Mouse (Mus musculus): Measurements from ENCODE around the gene Rab31. TPM values are rescaled to one million over a fixed set of nuclear protein-coding genes. Genes with fewer than 3 reads are reported as not detected.

The Rab31 gene
- polyA plus RNA-seq, 1 experiment = 6.5 TPM

DNA sequence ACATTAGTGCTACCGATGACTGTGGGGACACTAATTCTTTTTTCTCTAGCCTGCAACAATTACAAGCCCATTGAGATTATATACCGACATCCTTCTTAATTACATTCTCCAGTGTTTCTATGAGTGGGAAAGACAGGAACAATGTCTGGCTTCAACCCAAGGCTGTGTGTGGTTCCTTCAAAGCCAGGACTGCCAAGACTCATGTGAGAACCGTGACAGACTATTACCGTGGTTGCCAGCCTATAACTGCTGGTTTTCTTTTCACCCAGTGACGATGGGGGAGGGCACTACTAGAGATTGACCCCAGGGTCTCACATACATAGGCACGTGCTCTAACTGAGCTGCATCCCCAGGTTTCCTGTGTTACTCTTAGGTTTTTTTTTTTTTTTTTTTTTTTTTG, 15.4 kb downstream of the Rab31 start:
- Histone ChIP-seq H3K27ac (ENCODE audit: control insufficient read depth, insufficient read depth, low read length) (no peak overlapping the region), H3K36me3 (ENCODE audit: control insufficient read depth, insufficient read depth, low read length) (no peaks in the 10 kb centered on the region)
- TF ChIP-seq CTCF (IDR thresholded peaks at IDR 0.05; ENCODE audit: borderline replicate concordance, control insufficient read depth, extremely low read depth, insufficient read depth, low read length, poor library complexity) (no peak), POLR2A (IDR thresholded peaks at IDR 0.05; ENCODE audit: control insufficient read depth, extremely low read depth, insufficient read depth, low read length, poor library complexity) (no peak)

DNA sequence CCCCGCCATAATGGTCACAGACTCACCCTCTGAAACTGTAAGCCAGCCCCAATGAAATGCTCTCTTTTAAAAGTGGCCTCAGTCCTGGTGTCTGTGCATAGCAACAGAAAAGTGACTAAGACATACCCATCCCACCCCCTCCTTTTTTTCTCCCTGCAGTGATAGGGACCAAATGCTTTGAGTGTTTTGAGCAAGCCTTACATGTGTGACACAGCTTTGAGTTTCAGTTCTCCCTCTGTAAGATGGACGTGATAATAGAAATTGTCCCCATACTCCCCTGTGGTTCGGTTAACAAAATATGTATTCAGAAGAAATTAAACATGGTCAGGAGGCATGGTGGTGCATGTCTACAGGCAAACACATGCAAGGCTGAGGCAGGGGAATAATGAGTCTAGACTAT, 16.7 kb downstream of the Rab31 start:
- no peak overlapping the region for H3K27ac ChIP-seq (ENCODE audit: control insufficient read depth, insufficient read depth, low read length)
- H3K4me1 ChIP-seq (replicated peaks; ENCODE audit: control insufficient read depth, insufficient read depth, low read length) = no peaks in the 10 kb centered on the region
- DNase-seq = no peak
- 95% methylated on average over 3 of the region's 3 CpGs for WGBS
- H3K27me3 ChIP-seq (ENCODE audit: control insufficient read depth, insufficient read depth, low read length) = no peaks in the 10 kb centered on the region
- H3K36me3 ChIP-seq (ENCODE audit: control insufficient read depth, insufficient read depth, low read length) = no peaks in the 10 kb centered on the region
- H3K4me3 ChIP-seq (ENCODE audit: control insufficient read depth, insufficient read depth, low read length) = no peak overlapping the region
- TF ChIP-seq CTCF (IDR thresholded peaks at IDR 0.05; ENCODE audit: borderline replicate concordance, control insufficient read depth, extremely low read depth, insufficient read depth, low read length, poor library complexity) = no peak
- TF ChIP-seq POLR2A (IDR thresholded peaks at IDR 0.05; ENCODE audit: control insufficient read depth, extremely low read depth, insufficient read depth, low read length, poor library complexity) = no peak

More for the DNA sequence above, 15.4 kb downstream of the Rab31 start:
- no peaks in the 10 kb centered on the region for H3K4me1 ChIP-seq (replicated peaks; ENCODE audit: control insufficient read depth, insufficient read depth, low read length)
- no peaks in the 10 kb centered on the region for H3K27me3 ChIP-seq (ENCODE audit: control insufficient read depth, insufficient read depth, low read length)
- no peak for DNase-seq
- H3K4me3 ChIP-seq (ENCODE audit: control insufficient read depth, insufficient read depth, low read length) = no peak overlapping the region
- 93% methylated on average over 6 of the region's 6 CpGs for WGBS

DNA sequence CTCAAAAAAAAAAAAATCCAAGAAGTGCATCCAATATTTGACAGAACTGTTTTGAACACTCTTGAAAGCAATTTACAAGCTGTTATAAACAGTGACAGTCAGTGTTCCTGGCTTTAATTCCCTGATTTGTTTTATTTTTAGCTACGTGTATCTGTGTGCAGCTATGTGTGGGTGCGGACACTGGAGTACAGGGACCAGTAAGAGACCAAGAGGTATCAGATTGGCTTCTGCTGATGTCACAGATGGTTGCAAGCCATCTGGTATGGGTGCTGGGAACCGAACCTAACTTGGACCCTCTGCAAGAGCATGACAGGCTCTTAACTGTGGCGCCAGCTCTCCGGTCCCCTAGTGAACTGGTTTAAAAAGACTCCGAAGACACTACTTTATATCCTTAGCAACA, 19.4 kb downstream of the Rab31 start:
- Histone ChIP-seq H3K27me3 (ENCODE audit: control insufficient read depth, insufficient read depth, low read length) (no peaks in the 10 kb centered on the region), H3K4me3 (ENCODE audit: control insufficient read depth, insufficient read depth, low read length) (no peak overlapping the region), H3K36me3 (ENCODE audit: control insufficient read depth, insufficient read depth, low read length) (no peaks in the 10 kb centered on the region), H3K4me1 (replicated peaks; ENCODE audit: control insufficient read depth, insufficient read depth, low read length) (no peaks in the 10 kb centered on the region), H3K27ac (ENCODE audit: control insufficient read depth, insufficient read depth, low read length) (no peak overlapping the region)
- WGBS = 97% methylated on average over 6 of the region's 6 CpGs
- TF ChIP-seq CTCF (IDR thresholded peaks at IDR 0.05; ENCODE audit: borderline replicate concordance, control insufficient read depth, extremely low read depth, insufficient read depth, low read length, poor library complexity) (no peak), POLR2A (IDR thresholded peaks at IDR 0.05; ENCODE audit: control insufficient read depth, extremely low read depth, insufficient read depth, low read length, poor library complexity) (no peak)
- DNase-seq = no peak

DNA sequence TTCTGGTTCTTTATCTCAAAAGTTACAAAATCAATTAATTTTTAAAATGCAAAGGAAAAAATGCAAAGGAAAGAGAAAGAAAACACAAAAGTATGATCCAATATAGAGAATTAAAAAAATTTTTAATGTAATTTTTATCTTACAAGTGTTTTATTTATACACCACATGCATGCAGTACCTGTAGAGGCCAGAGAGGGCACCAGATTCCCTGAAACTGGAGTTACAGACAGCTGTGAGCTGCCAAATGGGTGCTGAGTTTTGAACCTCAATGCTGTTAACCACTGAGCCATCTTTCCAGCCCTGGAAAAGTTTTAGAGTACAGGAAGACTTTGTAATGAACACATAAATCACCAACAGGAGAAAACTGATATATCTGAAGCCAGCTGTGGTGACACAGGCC, 22.3 kb downstream of the Rab31 start:
- no peaks in the 10 kb centered on the region for H3K4me1 ChIP-seq (replicated peaks; ENCODE audit: control insufficient read depth, insufficient read depth, low read length)
- no peaks in the 10 kb centered on the region for H3K36me3 ChIP-seq (ENCODE audit: control insufficient read depth, insufficient read depth, low read length)
- TF ChIP-seq CTCF (IDR thresholded peaks at IDR 0.05; ENCODE audit: borderline replicate concordance, control insufficient read depth, extremely low read depth, insufficient read depth, low read length, poor library complexity) = no peak
- TF ChIP-seq POLR2A (IDR thresholded peaks at IDR 0.05; ENCODE audit: control insufficient read depth, extremely low read depth, insufficient read depth, low read length, poor library complexity) = no peak
- DNase-seq = no peak
- no peaks in the 10 kb centered on the region for H3K27me3 ChIP-seq (ENCODE audit: control insufficient read depth, insufficient read depth, low read length)
- H3K4me3 ChIP-seq (ENCODE audit: control insufficient read depth, insufficient read depth, low read length) = no peak overlapping the region
- no peak overlapping the region for H3K27ac ChIP-seq (ENCODE audit: control insufficient read depth, insufficient read depth, low read length)

DNA sequence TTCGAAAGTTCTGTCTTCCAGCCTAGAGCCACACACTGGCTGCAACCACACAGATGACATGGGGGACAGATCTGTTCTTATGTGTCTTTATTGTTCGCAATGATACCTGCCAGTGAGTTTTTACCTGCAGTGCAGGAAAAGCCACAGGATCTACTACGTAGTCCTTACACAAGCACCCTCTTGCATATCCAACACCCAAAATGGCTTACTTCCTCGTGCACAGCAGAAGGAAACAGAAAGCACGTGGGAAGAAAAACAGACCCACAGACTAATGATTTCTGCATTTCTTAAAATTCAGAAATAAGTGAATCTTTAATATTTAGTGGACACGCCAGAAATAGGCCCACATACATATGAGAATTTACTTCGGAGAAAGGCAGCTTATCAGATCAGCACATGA, 22.7 kb downstream of the Rab31 start:
- Histone ChIP-seq H3K36me3 (ENCODE audit: control insufficient read depth, insufficient read depth, low read length) (no peaks in the 10 kb centered on the region), H3K4me1 (replicated peaks; ENCODE audit: control insufficient read depth, insufficient read depth, low read length) (no peaks in the 10 kb centered on the region), H3K27ac (ENCODE audit: control insufficient read depth, insufficient read depth, low read length) (no peak overlapping the region), H3K4me3 (ENCODE audit: control insufficient read depth, insufficient read depth, low read length) (no peak overlapping the region), H3K27me3 (ENCODE audit: control insufficient read depth, insufficient read depth, low read length) (no peaks in the 10 kb centered on the region)
- WGBS = 82% methylated on average over 7 of the region's 7 CpGs
- TF ChIP-seq CTCF (IDR thresholded peaks at IDR 0.05; ENCODE audit: borderline replicate concordance, control insufficient read depth, extremely low read depth, insufficient read depth, low read length, poor library complexity) (no peak), POLR2A (IDR thresholded peaks at IDR 0.05; ENCODE audit: control insufficient read depth, extremely low read depth, insufficient read depth, low read length, poor library complexity) (no peak)
- no peak for DNase-seq

DNA sequence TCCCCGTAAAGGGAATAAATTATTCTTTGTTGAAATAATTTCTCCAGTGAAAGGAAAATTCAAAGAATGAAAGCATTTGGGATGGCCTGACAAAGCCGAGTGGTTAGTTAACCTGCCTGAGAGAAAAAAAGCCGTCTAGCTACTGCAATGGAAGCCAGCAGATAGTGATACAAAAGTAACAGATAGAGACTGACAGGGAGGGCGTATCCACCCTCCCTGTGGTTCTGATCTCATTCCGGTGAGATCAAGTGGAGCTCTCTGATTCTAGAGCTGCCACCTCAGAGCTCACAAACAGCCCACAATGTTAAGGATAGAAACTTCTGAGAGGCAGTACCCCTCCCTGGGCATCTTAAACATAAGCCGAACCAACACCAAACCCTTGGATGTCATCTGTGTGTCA, 23.6 kb downstream of the Rab31 start:
- Histone ChIP-seq H3K27me3 (ENCODE audit: control insufficient read depth, insufficient read depth, low read length) (no peaks in the 10 kb centered on the region), H3K4me3 (ENCODE audit: control insufficient read depth, insufficient read depth, low read length) (no peak overlapping the region), H3K4me1 (replicated peaks; ENCODE audit: control insufficient read depth, insufficient read depth, low read length) (no peaks in the 10 kb centered on the region), H3K27ac (ENCODE audit: control insufficient read depth, insufficient read depth, low read length) (no peak overlapping the region), H3K36me3 (ENCODE audit: control insufficient read depth, insufficient read depth, low read length) (no peaks in the 10 kb centered on the region)
- 96% methylated on average over 6 of the region's 6 CpGs for WGBS
- no peak for TF ChIP-seq POLR2A (IDR thresholded peaks at IDR 0.05; ENCODE audit: control insufficient read depth, extremely low read depth, insufficient read depth, low read length, poor library complexity)
- no peak for TF ChIP-seq CTCF (IDR thresholded peaks at IDR 0.05; ENCODE audit: borderline replicate concordance, control insufficient read depth, extremely low read depth, insufficient read depth, low read length, poor library complexity)
- no peak for DNase-seq

DNA sequence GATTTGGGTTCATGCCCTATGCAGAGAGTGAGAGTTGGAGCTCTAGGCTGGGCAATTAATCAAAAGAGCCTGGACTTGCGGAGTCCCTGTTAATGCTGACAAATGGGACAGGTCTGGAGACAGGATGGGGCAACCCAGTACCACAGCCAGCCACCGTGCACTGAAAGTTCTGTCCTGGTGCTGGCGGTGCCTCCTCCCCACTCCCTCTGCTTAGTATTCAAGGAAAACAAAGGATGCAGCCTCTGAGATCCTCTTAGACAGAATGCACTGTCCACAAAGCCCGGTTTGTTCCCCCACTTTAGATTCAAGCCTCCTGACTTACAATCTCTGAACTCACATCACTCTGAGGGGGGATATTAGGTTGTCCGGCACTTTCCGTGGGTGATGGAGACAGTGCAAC, 26.2 kb downstream of the Rab31 start:
- Histone ChIP-seq H3K4me1 (replicated peaks; ENCODE audit: control insufficient read depth, insufficient read depth, low read length) (no peaks in the 10 kb centered on the region), H3K4me3 (ENCODE audit: control insufficient read depth, insufficient read depth, low read length) (no peak overlapping the region), H3K27me3 (ENCODE audit: control insufficient read depth, insufficient read depth, low read length) (no peaks in the 10 kb centered on the region), H3K27ac (ENCODE audit: control insufficient read depth, insufficient read depth, low read length) (no peak overlapping the region), H3K36me3 (ENCODE audit: control insufficient read depth, insufficient read depth, low read length) (no peaks in the 10 kb centered on the region)
- no peak for TF ChIP-seq CTCF (IDR thresholded peaks at IDR 0.05; ENCODE audit: borderline replicate concordance, control insufficient read depth, extremely low read depth, insufficient read depth, low read length, poor library complexity)
- no peak for TF ChIP-seq POLR2A (IDR thresholded peaks at IDR 0.05; ENCODE audit: control insufficient read depth, extremely low read depth, insufficient read depth, low read length, poor library complexity)
- 94% methylated on average over 6 of the region's 6 CpGs for WGBS
- DNase-seq = no peak

Measured in thymus, adult 2 months (tissue).